Mouse (Mus musculus) neural tube, embryonic 15.5 days (tissue): ENCODE measurements around the gene Afmid. TPM values are rescaled to one million over a fixed set of nuclear protein-coding genes. Genes with fewer than 3 reads are reported as not detected.
"Not testable (repeated sequence)": the region's sequence is repeated elsewhere in the genome, so short reads cannot be mapped to it uniquely, and the experiment has no call there.

Experiments
- ATAC-seq: fragments of 200-750 bp; cut with Nextera tagmentation; 2 replicates; pipeline ENCODE4 v1.8.0; 2017; ENCODE audit warnings: mild to moderate bottlenecking, moderate TSS enrichment, moderate library complexity; ENCODE audit not compliant: low FRiP score
- H3K27ac ChIP-seq: fragments of 300-500 bp; sonication (generic); replicated peaks from 2 replicates; pipeline ENCODE4 v1.5.1; 2015; ENCODE audit warnings: mild to moderate bottlenecking, inconsistent platforms
- H3K27me3 ChIP-seq: fragments of 300-500 bp; sonication (generic); replicated peaks from 2 replicates; pipeline ENCODE4 v1.6.1; 2015; ENCODE audit warnings: inconsistent platforms
- H3K36me3 ChIP-seq: fragments of 300-500 bp; sonication (generic); 2 replicates; pipeline ENCODE4 v1.6.1; 2015; ENCODE audit warnings: inconsistent platforms
- H3K4me1 ChIP-seq: fragments of 300-500 bp; sonication (generic); 2 replicates; pipeline ENCODE4 v1.6.1; 2015; ENCODE audit warnings: inconsistent platforms
- H3K4me2 ChIP-seq: fragments of 300-500 bp; sonication (generic); 2 replicates; pipeline ENCODE4 v1.6.1; 2015; ENCODE audit warnings: inconsistent platforms, mild to moderate bottlenecking, moderate library complexity
- H3K4me3 ChIP-seq: fragments of 300-500 bp; sonication (generic); replicated peaks from 2 replicates; pipeline ENCODE4 v1.5.1; 2015; ENCODE audit warnings: mild to moderate bottlenecking, inconsistent platforms
- H3K9ac ChIP-seq: fragments of 300-500 bp; sonication (generic); replicated peaks from 2 replicates; pipeline ENCODE4 v1.6.1; 2015; ENCODE audit warnings: mild to moderate bottlenecking, inconsistent platforms
- H3K9me3 ChIP-seq: fragments of 300-500 bp; sonication (generic); replicated peaks from 2 replicates; pipeline ENCODE4 v1.6.1; 2016; ENCODE audit warnings: inconsistent platforms
- WGBS: fragments of 180-500 bp; shearing (Covaris S2); methylation state at CpG from one replicate; pipeline ENCODE4 v1.1.7; 2015; ENCODE audit warnings: mixed read lengths; 5-methylcytosine and 5-hydroxymethylcytosine counted together
- polyA plus RNA-seq: library from polyadenylated mRNA; unstranded; fragments of >200 nt; fragmentation: Nextera tagmentation; extraction: Ambion mirVana; gene quantifications from 2 replicates; pipeline ENCODE4 v1.2.1, GENCODE M21; 2015

Afmid gene
- polyA plus RNA-seq, 1 experiment from 2014 or later, result 6.0 TPM

DNA sequence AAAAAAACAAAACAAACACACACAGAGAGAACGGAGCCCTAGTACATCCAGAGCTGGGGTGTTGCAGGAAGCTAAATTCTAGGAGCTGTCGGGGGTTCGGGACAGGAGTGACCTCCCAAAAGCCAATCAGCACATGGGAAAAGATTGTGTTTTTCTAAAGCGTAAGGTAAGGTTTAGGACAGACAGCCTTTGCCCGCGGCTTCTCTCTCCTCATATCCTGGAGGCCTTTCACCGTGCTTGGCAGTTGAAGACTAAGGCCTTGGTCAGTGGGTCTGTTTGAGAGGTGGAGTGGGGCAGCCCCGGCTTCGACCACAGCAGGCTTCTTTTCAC is 43.1 kb upstream of the Afmid start:
- peak overlapping the region; percentile 59 for H3K4me2 ChIP-seq
- no peak for ATAC-seq
- 56% methylated on average over 9 of the region's 9 CpGs for WGBS
- H3K4me1 ChIP-seq, result peaks cover 44% of the 10 kb centered on the region
- no peaks in the 10 kb centered on the region for H3K36me3 ChIP-seq
- H3K27ac ChIP-seq, result no peak overlapping the region
- H3K9me3 ChIP-seq, result no peaks in the 10 kb centered on the region
- H3K9ac ChIP-seq, result peak overlapping the region; percentile 8; the same call in 1 of the 2 replicates
- peaks cover 33% of the 10 kb centered on the region for H3K27me3 ChIP-seq
- H3K4me3 ChIP-seq, result peak overlapping the region; percentile 29

DNA sequence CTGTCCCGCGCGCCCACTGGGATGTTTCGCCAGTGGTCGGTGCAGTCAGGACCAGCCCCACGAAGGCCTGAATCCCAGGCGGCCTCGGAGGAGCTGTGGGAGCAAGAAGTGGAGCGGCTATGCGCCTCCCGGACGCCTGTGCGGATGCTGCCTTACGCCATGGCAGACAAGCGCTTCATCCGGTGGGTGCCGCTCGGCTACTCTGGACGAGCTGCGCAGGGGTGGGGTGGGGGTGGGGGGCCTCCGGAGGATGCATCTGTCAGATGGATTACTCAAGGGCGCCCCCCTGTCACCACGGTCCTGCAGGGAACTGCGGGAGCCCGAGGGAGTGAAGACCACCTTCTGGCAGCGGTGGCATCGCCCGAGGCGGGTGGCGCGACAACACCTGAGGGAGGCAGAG is 42.6 kb upstream of the Afmid start:
- Histone ChIP-seq H3K9ac (peak overlapping the region; percentile 8; the same call in 1 of the 2 replicates), H3K4me3 (peak overlapping the region; percentile 29), H3K36me3 (no peaks in the 10 kb centered on the region), H3K4me2 (peak overlapping the region; percentile 59), H3K4me1 (peaks cover 44% of the 10 kb centered on the region), H3K9me3 (no peaks in the 10 kb centered on the region), H3K27me3 (peaks cover 33% of the 10 kb centered on the region), H3K27ac (no peak overlapping the region)
- ATAC-seq, result peak; percentile 46; the same call in 1 of the 2 replicates
- 7% methylated on average over 28 of the region's 31 CpGs for WGBS

DNA sequence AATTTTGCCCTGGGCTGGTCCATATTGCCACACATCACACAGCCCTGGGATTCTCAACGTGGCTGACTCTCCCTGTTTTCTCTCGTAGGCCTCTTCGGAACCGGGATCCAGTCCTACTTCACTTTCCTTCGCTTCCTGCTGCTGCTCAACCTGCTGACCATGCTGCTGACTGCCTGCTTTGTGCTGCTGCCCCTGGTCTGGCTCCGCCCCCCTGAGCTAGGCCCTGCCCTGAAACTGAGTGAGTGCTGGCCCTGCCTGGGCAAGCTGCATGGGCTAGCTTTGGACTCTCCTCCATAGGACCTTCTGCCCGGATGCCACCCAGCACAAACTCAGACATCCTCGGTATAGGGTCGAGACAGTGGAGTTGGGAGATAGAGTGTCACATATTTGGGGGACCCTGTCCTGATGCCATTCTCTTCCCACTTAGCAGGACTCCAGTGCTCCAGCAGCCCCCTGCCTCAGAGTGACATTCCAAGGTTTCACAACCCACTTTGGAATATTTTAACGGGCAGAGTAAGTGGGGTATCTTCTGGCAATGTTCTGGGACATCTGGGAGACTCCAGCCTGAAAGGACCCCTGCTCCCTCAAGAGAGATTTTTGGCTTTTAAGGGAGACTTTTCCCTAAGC is 41.9 kb upstream of the Afmid start:
- WGBS, result 35% methylated on average over 10 of the region's 10 CpGs
- no peak for ATAC-seq
- Histone ChIP-seq H3K27me3 (peaks cover 33% of the 10 kb centered on the region), H3K36me3 (no peaks in the 10 kb centered on the region), H3K27ac (no peak overlapping the region), H3K4me2 (peak overlapping the region; percentile 59), H3K4me3 (peak overlapping the region; percentile 29; the same call in 1 of the 2 replicates), H3K9me3 (no peaks in the 10 kb centered on the region), H3K9ac (peak overlapping the region; percentile 8; the same call in 1 of the 2 replicates), H3K4me1 (peaks cover 40% of the 10 kb centered on the region)

DNA sequence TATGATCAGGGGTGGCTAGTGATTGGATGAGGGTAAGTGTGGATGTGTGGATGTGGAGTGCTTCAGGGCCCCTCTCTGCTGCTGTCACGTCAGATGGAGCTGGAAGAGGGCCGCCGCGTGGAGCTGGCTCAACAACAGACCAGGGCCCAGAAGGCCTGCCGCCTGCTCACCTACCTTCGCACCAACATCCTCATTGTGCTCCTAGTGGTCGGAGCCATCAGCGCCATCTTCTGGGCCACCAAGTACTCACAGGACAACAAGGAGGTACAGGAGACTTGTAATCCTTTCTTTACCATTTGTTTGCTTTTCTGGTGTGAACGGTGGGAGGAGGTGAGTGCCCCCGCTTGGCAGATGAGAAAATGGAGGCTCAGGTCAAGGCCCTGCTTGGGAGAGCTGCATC is 39.4 kb upstream of the Afmid start:
- no peak overlapping the region for H3K27ac ChIP-seq
- no peak overlapping the region for H3K4me2 ChIP-seq
- peaks cover 16% of the 10 kb centered on the region for H3K4me1 ChIP-seq
- H3K9ac ChIP-seq, result no peak overlapping the region
- no peaks in the 10 kb centered on the region for H3K9me3 ChIP-seq
- no peak for ATAC-seq
- WGBS, result 9% methylated on average over 10 of the region's 10 CpGs
- no peak overlapping the region for H3K4me3 ChIP-seq
- H3K27me3 ChIP-seq, result peaks cover 29% of the 10 kb centered on the region
- no peaks in the 10 kb centered on the region for H3K36me3 ChIP-seq

DNA sequence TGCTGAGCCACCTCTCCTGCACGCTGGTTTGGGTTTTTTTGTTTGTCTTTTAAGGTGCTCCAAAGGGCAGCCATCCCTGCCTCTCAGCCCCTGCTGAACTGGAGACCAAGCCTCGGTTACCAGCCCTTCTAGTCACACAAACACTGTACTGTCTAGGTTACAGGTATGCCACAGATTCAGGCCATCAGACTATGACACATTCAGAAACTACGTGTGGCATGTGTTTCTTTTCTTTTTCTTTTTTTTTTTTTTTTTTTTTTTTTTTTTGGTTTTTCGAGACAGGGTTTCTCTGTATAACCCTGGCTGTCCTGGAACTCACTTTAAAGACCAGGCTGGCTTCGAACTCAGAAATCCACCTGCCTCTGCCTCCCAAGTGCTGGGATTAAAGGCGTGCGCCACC is 37.2 kb upstream of the Afmid start:
- H3K4me2 ChIP-seq, H3K9ac ChIP-seq, H3K36me3 ChIP-seq, H3K4me3 ChIP-seq, H3K4me1 ChIP-seq, H3K27ac ChIP-seq, H3K9me3 ChIP-seq, ATAC-seq: not testable (repeated sequence)
- H3K27me3 ChIP-seq, result peaks cover 30% of the 10 kb centered on the region
- 84% methylated on average over 7 of the region's 7 CpGs for WGBS

DNA sequence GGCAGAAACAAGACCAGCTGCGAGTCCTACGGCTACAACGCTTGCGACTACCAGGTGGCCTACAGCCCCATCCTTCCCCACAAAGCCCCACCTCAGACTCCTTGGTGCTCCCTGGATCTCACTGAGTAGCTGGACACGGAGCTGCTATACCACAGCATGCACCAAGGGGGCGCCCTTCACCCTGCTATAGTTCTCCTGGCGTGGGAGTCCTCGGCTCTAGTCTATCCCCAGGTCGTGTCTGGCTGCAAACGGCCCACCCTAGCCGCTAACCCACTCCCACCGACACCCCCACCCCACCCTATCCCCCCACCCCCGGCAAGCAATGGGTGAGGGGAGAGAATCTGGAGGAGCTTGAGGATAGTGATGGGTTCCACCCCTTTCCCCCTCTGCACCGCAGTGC is 35.4 kb upstream of the Afmid start:
- no peak overlapping the region for H3K9ac ChIP-seq
- peaks cover 25% of the 10 kb centered on the region for H3K27me3 ChIP-seq
- WGBS, result 6% methylated on average over 14 of the region's 14 CpGs
- peak overlapping the region; percentile 38 for H3K4me2 ChIP-seq
- H3K4me1 ChIP-seq, result peaks cover 3% of the 10 kb centered on the region; the same call in 1 of the 2 replicates
- H3K4me3 ChIP-seq, result no peak overlapping the region
- H3K27ac ChIP-seq, result no peak overlapping the region
- no peak for ATAC-seq
- no peaks in the 10 kb centered on the region for H3K9me3 ChIP-seq
- no peaks in the 10 kb centered on the region for H3K36me3 ChIP-seq

DNA sequence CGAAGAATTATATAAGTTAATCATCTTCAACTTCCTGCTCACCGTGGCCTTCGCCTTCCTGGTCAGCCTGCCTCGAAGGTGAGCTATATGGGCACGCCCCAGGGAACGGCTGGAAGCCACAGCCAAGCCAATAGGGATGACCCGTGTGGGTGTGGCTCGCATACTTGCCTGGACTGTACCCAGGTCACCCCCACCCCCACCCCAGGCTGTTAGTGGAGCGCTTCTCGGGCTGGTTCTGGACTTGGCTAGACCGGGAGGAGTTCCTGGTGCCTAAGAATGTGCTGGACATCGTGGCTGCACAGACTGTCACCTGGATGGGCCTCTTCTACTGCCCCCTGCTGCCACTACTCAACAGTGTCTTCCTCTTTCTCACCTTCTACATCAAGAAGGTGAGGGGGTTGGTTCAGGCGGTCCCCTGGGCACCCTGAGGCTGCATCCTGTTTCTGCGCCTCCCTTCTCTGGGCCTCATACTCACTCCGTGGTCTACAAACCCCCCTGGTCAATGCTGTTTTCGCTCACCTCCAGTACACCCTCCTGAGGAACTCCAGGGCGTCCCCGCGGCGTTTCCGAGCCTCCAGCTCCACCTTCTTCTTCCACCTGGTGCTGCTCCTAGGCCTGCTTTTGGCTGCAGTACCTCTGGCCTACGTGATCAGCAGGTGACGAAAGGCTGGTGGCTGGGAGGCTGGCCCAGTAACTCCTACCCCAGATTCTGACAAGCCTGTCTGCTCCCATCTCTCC is 34.9 kb upstream of the Afmid start:
- 36% methylated on average over 23 of the region's 23 CpGs for WGBS
- no peak overlapping the region for H3K4me3 ChIP-seq
- no peaks in the 10 kb centered on the region for H3K36me3 ChIP-seq
- ATAC-seq, result no peak
- H3K4me1 ChIP-seq, result peaks cover 3% of the 10 kb centered on the region; the same call in 1 of the 2 replicates
- H3K9me3 ChIP-seq, result no peaks in the 10 kb centered on the region
- H3K27ac ChIP-seq, result no peak overlapping the region
- H3K9ac ChIP-seq, result no peak overlapping the region
- H3K4me2 ChIP-seq, result peak overlapping the region; percentile 38
- peaks cover 25% of the 10 kb centered on the region for H3K27me3 ChIP-seq

DNA sequence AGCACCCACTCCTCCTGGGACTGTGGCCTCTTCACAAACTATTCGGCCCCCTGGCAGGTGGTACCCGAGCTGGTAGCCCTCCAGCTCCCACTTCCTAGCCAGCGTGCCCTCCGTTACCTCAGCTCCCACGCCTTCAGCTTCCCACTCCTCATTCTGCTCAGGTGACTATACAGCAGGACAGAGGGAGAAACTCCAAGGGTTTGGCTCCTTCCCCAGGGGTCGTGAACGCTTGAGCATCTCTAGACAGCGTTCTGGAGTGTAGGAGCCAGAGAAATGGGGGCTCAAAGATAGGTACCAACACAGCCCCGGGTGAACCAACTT is 34.3 kb upstream of the Afmid start:
- 88% methylated on average over 9 of the region's 9 CpGs for WGBS
- Histone ChIP-seq H3K27ac (no peak overlapping the region), H3K4me2 (no peak overlapping the region), H3K9ac (no peak overlapping the region), H3K4me1 (peaks cover 3% of the 10 kb centered on the region; the same call in 1 of the 2 replicates), H3K4me3 (no peak overlapping the region), H3K9me3 (no peaks in the 10 kb centered on the region), H3K27me3 (peaks cover 25% of the 10 kb centered on the region), H3K36me3 (no peaks in the 10 kb centered on the region)
- ATAC-seq, result no peak

DNA sequence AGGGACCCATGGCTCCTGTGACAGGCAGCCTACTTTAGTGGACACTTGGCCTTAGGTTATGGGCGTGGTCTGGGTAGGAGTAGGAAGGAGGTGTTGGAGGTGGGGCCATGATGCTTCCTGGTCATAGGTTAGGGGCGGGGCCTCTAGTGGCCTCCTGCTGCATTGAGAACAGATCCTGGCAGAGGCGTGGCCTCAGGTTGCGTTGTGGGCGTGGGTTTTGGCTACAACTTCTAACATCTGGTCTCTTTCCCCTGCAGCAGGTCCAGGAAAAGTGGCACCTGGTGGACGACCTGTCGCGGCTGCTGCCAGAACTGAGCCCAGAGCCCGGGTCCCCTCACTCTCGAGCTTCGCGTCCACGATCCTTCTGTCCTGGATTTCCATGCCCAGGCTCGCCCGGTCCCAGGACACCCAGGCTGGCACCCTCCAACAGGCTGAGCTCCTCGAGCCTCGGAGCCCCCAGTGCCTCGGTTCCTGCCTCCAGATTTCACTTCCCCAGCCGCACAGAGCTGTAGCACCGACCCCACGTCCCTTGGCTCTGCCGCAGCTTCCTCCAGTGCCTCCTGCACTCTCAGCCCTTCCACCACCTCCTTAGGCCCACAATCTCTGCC is 33.3 kb upstream of the Afmid start:
- no peak overlapping the region for H3K4me2 ChIP-seq
- no peaks in the 10 kb centered on the region for H3K36me3 ChIP-seq
- peaks cover 25% of the 10 kb centered on the region for H3K27me3 ChIP-seq
- H3K27ac ChIP-seq, result no peak overlapping the region
- H3K4me3 ChIP-seq, result no peak overlapping the region
- H3K4me1 ChIP-seq, result peaks cover 3% of the 10 kb centered on the region; the same call in 1 of the 2 replicates
- no peak; the same call in 1 of the 2 replicates for ATAC-seq
- H3K9ac ChIP-seq, result no peak overlapping the region
- WGBS, result 7% methylated on average over 22 of the region's 22 CpGs
- H3K9me3 ChIP-seq, result no peaks in the 10 kb centered on the region

DNA sequence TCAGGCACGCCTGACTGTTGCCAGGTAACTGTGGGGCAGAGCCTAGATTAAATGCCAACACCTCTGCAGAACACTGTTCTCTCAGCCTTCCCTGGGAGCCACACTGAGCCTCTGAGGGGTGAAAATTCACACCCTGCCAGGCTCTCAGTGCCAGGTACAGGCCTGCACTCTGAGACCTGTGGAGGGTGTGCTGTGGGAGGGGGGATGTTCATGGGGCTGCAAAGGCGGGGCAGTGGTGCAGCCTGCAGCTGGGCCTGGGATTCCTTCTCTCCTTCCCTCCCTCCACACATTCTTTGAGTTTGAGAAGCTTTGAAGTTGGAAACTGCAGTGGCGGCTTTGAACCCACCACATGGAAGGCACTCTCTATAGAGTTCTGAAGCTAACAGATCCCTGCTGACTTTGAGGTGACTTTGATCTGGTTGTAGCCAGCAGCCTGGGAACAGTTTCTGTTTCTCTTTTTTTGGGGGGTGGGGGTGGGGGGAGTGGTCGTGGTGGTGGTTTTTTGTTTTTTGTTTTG is 31.6 kb upstream of the Afmid start:
- Histone ChIP-seq H3K36me3 (no peaks in the 10 kb centered on the region), H3K27ac (no peak overlapping the region), H3K4me1 (peaks cover 3% of the 10 kb centered on the region; the same call in 1 of the 2 replicates), H3K9ac (no peak overlapping the region), H3K9me3 (no peaks in the 10 kb centered on the region), H3K4me3 (no peak overlapping the region), H3K4me2 (no peak overlapping the region), H3K27me3 (peaks cover 25% of the 10 kb centered on the region)
- WGBS, result 68% methylated on average over 4 of the region's 4 CpGs
- ATAC-seq, result no peak

DNA sequence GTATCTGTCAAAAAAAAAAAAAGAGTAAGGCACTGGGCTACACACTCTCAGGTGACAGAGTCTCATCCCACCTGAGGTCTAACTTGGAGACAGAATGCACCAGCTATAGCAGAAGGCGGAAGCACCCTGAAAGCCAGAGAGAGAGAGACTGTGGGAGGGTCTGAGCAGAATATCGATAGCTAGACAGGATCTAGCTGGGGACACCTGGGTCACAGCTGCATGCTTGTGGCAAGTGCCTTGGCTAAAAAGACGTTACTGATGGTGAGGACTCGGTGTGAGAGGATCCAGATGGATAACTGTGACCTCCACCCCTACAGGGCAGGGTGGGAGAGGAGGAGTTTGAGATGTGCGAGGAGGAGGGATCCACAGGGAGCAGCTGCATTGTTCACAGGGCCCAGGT is 28.8 kb upstream of the Afmid start:
- Histone ChIP-seq H3K4me2 (no peak overlapping the region), H3K9ac (no peak overlapping the region), H3K27me3 (peaks cover 7% of the 10 kb centered on the region), H3K27ac (no peak overlapping the region), H3K4me1 (peaks cover 3% of the 10 kb centered on the region; the same call in 1 of the 2 replicates), H3K9me3 (no peaks in the 10 kb centered on the region), H3K36me3 (no peaks in the 10 kb centered on the region), H3K4me3 (no peak overlapping the region)
- ATAC-seq, result no peak
- WGBS, result 46% methylated on average over 5 of the region's 5 CpGs
